Mouse (Mus musculus): ENCODE results near the gene Nr1h2. TPM values are rescaled to one million over a fixed set of nuclear protein-coding genes. Genes with fewer than 3 reads are reported as not detected.

The Nr1h2 gene
- polyA plus RNA-seq, 1 experiment = 82.9 TPM

Other genes starting within 250 kb of the Nr1h2 start
- 4.8 and 5.4 TPM in 2 replicates for gene Clec11a, start 247.0 kb downstream of the Nr1h2 start, polyA plus RNA-seq (2012; rRNA removed)
- 130 and 138 TPM in 2 replicates for gene Shank1, start 243.7 kb downstream of the Nr1h2 start, polyA plus RNA-seq (2012; rRNA removed)
- 56.7 and 57.0 TPM in 2 replicates for gene Syt3, start 169.8 kb downstream of the Nr1h2 start, polyA plus RNA-seq (2012; rRNA removed)
- gene 1700008O03Rik, start 168.1 kb downstream of the Nr1h2 start, polyA plus RNA-seq (2012; rRNA removed) = 3.7 and 3.8 TPM in 2 replicates
- 230 and 247 TPM in 2 replicates for gene Lrrc4b, start 124.9 kb downstream of the Nr1h2 start, polyA plus RNA-seq (2012; rRNA removed)
- gene Aspdh, start 88.6 kb downstream of the Nr1h2 start, polyA plus RNA-seq (2012; rRNA removed) = 12.2 and 14.4 TPM in 2 replicates
- gene Josd2, start 86.0 kb downstream of the Nr1h2 start, polyA plus RNA-seq (2012; rRNA removed) = 169 and 184 TPM in 2 replicates
- 252 and 282 TPM in 2 replicates for gene Emc10, start 57.4 kb downstream of the Nr1h2 start, polyA plus RNA-seq (2012; rRNA removed)
- gene Fam71e1, start 57.4 kb downstream of the Nr1h2 start, polyA plus RNA-seq (2012; rRNA removed) = 27.3 and 33.6 TPM in 2 replicates
- gene Mybpc2, start 29.3 kb downstream of the Nr1h2 start, polyA plus RNA-seq (2012; rRNA removed) = 0.11 and 0.12 TPM in 2 replicates
- 0.08 and 0.11 TPM in 2 replicates for gene Spib, start 21.9 kb downstream of the Nr1h2 start, polyA plus RNA-seq (2012; rRNA removed)
- 14.9 and 15.3 TPM in 2 replicates for gene Pold1, start 5.1 kb downstream of the Nr1h2 start, polyA plus RNA-seq (2012; rRNA removed)
- 0.40 and 0.54 TPM in 2 replicates for gene Napsa, start 18.4 kb upstream of the Nr1h2 start, polyA plus RNA-seq (2012; rRNA removed)
- gene Kcnc3, start 36.7 kb upstream of the Nr1h2 start, polyA plus RNA-seq (2012; rRNA removed) = 47.9 and 49.9 TPM in 2 replicates
- gene Myh14, start 116.9 kb upstream of the Nr1h2 start, polyA plus RNA-seq (2012; rRNA removed) = 17.5 and 18.6 TPM in 2 replicates
- not detected in 2 replicates for gene Izumo2, start 154.8 kb upstream of the Nr1h2 start, polyA plus RNA-seq (2012; rRNA removed)
- 33.9 and 38.2 TPM in 2 replicates for gene Vrk3, start 194.5 kb upstream of the Nr1h2 start, polyA plus RNA-seq (2012; rRNA removed)
- 0.55 and 0.62 TPM in 2 replicates for gene Zfp473, start 197.1 kb upstream of the Nr1h2 start, polyA plus RNA-seq (2012; rRNA removed)